Mouse (Mus musculus): Measurements from ENCODE around the gene Anxa9.

Gene Anxa9

DNA sequence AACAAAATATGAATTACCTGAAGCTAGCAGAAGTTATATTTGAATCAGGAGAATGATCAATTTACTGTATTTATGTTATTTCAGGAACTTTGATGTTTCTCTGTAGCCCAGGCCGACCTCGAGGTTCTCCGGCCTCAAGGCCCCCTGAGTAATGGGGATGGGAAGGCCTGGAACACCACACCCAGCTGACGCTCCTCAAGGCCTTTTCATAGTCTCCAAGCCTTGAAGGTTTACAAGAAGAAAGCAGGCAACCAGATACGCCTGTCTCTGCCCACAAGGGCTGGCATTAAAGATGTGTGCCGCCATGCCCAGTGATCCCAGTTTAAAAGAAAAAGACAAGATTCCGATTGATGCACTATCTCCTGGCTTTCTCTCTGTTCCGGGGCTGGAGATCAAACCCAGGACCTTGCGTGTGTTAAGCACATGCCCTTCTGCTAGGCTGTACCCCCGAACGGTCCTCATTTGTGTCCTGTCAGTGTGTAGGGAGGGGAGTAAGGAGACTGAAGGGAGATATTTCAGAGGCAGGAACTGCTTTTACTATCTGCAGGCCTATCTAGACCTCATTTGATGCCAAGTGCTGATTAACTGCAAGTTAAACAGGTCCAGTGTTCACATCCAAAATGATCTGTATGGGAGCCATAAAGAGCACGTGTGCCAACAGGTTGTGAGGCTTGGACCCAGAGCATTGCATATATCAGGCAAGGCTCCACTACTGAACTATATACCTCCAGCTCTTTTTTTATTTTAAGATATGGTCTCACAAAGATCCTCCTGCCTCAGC lies 22.3 kb downstream of the Anxa9 start:
- no peak for DNase-seq (ENCODE audit: extremely low spot score, low read depth, low spot score)

DNA sequence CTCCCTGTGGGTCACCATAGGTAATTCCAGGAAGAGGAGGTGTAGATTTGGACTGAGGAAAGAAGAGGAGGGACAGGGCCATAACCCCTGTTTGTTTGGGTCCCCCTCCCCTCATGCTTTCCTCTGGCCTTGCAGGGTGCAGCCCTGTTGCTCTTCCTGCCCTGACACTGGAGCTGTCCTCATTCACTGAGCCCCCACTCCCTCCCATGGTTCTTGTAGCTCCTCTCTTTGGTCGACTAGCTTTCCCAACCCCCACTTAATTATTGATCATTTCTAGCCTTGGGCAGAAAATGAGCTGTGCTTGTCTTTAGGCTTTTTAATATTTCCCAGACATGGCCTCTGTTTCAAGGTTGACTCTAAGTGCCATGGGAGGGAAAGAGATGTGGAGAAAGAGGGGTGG lies 22.9 kb downstream of the Anxa9 start:
- no peak for DNase-seq (ENCODE audit: extremely low spot score, low read depth, low spot score)

DNA sequence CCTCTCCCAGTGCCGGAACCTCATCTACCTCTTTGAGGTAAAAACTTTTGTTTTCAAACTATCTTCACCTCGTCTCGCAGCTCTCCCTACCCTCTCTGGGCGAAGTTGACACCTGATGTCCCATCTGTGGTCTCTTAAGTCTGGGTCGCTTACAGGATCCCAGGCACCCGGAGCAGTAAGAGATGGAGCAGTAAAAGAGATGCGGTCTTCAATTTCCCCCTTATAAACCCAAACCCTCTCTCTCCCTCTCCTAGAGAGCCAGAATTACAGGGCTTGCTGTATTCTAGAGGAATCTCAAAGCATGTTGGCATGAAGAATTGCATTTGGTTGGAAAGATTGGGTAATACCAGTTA lies 23.4 kb downstream of the Anxa9 start:
- no peak for DNase-seq (ENCODE audit: extremely low spot score, low read depth, low spot score)

DNA sequence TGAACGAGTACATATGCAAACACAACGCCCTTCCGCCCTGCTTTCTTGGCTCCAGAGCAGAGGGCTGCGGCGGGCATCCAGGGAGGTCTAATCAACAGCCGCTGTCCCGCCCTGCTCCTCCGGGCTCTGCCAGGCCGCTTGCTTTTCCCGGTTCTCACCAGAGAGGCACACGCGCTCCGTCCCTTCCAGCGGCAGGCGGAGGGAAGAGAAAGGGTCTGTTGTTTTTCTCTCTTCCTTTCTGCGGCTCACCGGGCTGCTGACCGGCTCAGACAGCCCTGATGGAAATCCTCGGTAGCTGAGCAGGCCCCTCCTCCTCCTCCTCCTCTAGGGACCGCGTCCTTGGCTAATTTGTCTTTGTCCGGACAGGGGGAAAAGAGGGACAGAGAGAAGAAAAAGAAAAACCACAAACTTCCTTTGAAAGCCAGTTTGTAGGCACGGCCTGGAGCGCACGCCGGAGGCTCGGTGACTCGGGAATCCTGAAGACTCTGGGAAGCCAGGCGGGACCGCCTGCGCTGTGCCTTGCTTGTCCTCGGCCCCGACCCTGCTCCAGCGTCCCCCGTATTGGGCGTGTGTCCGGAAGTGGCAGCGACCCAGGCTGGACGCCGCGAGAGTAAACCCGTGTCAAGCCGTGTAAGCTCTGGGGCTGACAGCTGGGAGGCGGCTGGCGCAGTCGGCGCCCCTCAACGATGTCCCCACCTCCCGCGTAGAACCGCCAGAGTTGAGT lies 23.9 kb downstream of the Anxa9 start:
- DNase-seq (ENCODE audit: extremely low spot score, low read depth, low spot score) = no peak

DNA sequence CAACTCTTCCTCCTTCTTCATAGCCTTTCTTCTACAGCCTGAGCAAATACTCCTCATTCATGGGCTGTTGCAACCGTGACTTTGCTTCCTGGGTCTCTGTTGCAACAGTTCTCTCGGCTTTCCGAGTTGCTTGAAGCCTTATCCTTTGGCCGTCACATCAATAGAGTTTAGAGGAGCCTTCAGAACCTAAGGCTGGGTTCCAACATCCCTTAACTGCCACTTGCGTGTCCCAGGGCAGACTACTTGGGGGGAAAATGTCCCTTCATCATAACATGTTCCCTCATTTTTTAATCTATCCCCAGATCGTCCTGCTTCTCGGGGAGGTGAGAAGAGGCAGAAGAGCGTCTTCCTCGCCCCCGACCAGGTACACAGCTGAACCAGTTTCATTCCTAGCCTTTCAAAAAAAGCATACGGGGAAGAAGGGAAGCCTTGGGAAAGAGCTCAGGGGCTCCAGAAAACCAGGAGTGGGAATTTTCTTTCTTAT lies 24.6 kb downstream of the Anxa9 start:
- DNase-seq (ENCODE audit: extremely low spot score, low read depth, low spot score) = no peak

DNA sequence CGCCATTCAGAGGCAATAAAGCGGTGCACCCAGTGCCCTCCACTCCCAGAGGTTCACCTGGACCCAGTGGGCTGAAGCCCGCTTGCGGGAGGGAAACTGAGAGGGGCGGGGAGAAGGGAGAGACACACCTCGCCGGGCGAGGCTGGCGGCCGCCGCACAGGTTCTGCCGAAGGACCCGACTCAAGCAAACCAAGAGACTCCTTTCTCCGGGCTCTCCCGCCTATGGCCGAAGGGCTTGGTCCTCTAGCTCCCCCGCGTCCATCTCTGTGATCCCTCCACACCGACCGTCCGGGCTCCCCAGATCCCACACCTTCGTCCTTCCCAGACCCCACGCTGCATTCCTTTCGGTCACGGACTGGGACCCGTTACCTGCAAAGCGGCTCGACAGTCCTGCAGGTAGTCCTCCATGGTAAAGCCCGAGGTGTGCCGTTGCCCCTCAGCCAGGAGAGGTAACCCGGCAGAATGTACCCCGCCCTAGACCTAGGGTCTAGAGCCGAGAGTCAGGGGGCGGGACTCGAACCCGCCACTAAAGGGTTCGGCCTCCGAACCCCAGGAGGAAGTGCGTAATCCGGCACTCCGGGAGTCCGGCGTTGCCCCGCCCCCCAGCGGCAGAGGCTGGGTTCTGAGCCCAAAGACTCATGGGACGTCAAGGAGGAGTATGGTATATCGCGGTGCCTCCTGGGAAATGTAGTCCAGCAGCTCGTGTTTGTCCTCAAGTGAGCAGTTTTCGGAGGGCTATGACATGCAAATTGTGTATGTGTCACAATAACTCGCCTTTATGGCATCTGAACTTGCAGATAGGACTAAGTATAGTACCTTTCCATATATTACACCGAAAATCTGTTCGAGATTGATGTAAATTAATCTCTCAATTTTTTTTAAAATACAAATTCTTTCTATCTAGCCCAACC lies 25.5 kb downstream of the Anxa9 start, which contains the start of the genes Mindy1 and Prune1:
TSS of gene Mindy1 (plus strand) at position 130 of the 911 bp plus-strand sequence.
TSS of gene Prune1 (minus strand) at position 861 of the 911 bp plus-strand sequence.
- peak; percentile 93 for DNase-seq (ENCODE audit: extremely low spot score, low read depth, low spot score)

DNA sequence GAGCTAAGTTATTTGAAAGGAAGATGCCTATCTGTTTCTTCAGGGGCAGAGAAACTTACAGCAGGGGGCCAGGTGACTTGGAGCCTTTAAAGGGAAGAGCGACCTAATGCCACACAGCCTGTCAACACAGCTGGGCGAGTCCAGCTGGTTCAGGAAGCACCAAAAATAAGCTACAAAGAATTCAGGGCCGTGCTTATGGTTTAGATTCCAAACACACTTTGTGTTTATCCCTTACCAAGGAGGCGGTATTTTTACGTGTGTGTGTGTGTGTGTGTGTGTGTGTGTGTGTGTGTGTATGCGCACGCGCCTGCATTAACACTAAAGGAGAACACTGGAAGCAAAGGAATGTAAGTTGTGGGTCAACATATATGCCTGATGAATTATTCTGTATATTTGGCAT lies 26.2 kb downstream of the Anxa9 start:
- no peak for DNase-seq (ENCODE audit: extremely low spot score, low read depth, low spot score)

DNA sequence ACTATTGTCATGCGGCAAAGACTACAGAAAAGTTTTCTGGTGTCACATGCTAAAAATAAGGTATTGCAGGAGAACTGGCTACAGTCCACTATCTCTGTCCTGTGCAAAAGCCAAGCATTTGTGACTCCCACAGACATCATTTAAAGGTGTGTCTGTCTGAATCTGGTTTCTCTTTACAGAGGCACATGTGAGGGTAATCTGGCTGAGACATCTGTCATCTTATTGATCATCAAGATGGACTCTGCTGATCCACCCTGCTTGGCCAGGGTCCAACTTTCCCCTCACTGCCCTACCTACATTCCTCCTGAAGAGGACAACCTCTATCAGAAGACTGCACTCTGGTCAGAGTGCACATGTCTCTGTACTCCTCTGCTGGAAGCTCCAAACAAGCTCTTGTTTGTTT lies 29.8 kb downstream of the Anxa9 start:
- no peak for DNase-seq (ENCODE audit: extremely low spot score, low read depth, low spot score)

DNA sequence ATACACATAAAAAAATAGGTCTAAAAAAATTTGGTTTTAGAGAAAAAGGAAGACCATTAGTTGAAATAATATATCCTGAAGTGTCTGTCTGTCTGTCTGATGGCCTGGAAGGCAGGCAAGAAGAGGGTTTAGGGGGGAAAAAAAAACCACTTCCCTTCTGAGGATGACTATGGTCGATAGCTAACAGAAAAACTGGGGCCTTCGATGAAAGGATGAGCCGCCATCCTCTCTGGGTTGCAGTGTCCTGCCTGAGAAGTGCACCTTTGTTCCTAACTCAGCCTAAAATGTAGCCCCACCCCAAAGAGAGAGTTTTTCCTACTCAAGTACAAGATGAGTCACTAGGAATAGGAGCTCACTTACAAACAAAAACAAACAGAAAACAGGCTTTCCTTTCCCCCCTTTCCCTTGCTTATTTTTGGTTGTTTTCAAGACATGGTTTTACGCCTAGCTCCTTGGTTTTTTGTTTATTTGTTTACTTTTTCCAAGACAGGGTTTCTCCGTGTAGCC lies 30.5 kb downstream of the Anxa9 start:
- DNase-seq (ENCODE audit: extremely low spot score, low read depth, low spot score) = no peak

DNA sequence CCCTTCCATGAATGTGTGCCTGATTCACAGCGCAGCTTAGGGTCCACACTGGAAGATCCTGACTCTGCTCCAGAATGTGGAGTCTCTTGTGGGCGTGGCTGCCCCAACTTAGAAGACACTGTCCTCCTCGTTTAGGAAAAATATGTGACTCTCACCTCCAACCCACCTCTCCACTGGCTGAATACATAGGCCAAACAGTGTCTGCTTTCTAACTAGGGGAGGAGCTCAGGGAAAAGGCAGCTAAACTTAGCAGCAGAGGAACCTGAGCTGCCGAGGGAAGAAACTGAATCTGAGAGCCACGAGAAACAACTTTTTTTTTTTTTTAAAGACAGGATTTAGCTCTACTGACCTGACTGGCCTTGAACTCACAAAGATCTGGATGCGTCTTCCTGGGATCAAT lies 31.8 kb downstream of the Anxa9 start:
- no peak for DNase-seq (ENCODE audit: extremely low spot score, low read depth, low spot score)

DNA sequence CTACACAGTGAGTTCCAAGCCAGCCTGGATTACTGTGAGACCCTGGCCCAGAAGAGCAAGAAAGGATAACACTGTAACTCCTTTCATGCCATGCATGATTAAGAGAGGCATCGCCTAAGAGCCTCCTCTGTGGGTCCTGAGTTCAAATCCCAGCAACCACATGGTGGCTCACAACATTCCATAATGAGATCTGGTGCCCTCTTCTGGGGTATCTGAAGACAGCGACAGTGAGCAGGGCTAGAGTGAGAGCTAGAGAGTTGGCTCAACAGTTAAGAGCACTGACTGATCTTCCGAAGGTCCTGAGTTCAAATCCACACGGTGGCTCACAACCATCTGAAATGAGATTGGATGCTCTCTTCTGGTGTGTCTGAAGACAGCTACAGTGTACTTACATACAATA lies 32.5 kb downstream of the Anxa9 start:
- DNase-seq (ENCODE audit: extremely low spot score, low read depth, low spot score) = no peak

DNA sequence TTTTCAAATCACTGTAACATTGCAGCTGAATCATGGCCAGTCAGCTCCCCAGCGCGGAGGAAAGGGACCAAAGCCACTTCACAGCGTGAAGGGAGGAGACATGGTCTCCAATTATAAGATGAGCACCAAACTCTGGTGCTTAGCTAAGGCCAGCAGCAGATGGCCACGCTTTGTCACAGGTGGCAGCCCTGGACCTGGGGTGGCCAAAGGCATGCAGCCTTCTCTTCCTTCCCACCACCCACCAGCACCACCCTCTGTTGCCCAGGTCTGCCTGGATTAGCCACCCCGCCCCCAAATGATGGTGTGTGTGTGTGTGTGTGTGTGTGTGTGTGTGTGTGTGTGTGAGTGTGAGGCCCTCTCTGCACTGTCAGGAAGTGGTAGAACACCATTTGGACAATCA lies 33.5 kb downstream of the Anxa9 start:
- DNase-seq (ENCODE audit: extremely low spot score, low read depth, low spot score) = no peak

DNA sequence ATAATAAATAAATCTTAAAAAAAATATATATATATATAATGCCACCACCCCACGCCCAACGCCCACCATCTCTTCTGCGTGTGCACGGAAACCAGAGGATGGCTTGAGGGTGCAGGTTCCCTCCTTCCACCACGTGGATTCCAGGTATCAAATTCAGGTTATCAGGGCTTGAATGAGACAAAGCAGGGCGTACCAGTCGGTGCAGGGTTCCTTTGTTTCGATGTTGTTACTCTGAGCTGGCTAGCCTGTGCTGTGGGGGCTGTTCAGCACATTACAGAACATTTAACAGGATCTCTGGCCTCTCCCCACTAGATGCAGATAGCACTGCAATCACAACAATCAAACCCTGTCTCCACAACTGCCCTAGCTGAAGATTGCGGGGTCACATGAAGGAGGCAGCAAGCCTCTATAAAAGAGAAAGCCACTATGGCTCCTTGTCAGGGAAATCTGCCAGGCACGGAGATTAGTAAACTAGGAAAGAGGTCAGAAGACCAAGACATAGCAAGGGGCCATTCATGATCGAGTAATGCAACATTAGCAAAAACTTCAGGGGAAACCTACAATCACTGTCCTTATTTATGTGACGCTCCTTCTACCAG lies 36.1 kb downstream of the Anxa9 start:
- no peak for DNase-seq (ENCODE audit: extremely low spot score, low read depth, low spot score)

DNA sequence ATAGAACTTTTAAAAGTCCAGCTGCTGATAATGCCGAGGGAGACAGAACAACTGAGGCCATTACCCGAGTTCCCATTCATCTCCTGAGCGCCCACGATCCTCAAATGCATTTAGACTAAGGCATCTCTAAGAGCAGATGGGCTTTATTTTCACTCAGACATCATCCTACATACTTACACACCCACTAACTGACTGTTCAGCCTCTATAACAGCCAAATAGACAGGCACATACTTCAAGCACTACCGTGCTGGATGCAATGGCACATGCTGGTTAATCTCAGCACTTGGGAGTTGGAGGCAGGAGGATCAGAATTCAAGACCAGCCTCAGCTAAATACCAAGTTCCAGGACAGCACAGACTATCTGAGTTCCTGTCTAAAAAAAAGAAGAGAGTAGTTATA lies 37.2 kb downstream of the Anxa9 start:
- DNase-seq (ENCODE audit: extremely low spot score, low read depth, low spot score) = no peak

DNA sequence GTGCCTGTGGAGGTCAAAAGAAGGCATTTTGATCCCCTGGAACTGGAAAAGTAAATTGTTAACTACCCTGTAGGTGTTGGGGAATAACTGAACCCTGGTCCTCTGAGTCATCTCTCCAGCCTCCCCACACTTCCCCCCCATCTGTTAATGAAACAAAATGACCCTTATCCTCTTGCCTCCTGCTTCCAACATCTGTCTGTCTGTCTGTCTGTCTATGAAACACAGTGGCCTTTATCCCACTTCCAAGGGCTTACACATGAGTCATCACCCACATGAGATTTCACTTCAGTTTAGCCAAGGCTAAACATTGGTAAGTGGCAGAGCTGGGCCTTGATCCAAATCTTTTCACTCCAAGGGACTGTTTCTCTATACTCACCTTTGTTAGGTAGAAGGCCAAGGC lies 39.1 kb downstream of the Anxa9 start:
- no peak for DNase-seq (ENCODE audit: extremely low spot score, low read depth, low spot score)

DNA sequence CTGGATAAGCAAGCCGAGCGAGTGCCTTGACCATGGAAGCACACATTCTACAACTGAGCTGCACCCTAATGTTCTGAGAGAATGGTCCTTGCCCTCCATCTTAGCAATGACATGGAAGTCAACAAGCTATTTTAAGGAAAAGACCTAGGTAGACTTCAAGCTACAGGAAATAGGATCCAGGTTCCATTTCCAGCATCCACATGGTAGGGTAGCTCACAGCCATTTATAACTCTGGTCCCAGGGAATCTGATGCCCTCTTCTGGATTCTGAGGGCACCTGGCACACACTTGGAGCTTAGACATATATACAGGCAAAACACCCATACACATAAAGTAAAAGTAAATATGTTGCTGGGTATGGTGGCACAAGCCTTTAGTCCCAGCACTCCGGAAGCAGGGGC lies 40.9 kb downstream of the Anxa9 start:
- DNase-seq (ENCODE audit: extremely low spot score, low read depth, low spot score) = no peak

DNA sequence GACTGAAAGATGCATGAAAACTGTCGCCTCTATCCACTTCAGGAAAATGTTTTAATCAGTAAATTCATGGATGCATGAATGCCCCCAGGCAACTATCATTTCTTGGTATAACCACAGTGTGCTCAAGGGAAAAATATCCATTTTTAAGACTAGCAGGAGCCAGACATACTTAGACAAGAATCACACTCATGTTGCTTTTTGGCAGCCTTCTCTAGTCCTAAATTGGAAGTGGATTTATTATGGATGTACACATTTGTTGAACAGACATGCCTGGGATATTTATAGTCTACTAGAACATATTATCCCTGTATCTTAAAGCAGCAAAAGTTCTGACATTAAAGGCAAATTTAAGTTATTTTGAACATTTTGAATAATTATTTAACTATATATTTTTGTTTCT lies 42.3 kb downstream of the Anxa9 start:
- DNase-seq (ENCODE audit: extremely low spot score, low read depth, low spot score) = no peak

DNA sequence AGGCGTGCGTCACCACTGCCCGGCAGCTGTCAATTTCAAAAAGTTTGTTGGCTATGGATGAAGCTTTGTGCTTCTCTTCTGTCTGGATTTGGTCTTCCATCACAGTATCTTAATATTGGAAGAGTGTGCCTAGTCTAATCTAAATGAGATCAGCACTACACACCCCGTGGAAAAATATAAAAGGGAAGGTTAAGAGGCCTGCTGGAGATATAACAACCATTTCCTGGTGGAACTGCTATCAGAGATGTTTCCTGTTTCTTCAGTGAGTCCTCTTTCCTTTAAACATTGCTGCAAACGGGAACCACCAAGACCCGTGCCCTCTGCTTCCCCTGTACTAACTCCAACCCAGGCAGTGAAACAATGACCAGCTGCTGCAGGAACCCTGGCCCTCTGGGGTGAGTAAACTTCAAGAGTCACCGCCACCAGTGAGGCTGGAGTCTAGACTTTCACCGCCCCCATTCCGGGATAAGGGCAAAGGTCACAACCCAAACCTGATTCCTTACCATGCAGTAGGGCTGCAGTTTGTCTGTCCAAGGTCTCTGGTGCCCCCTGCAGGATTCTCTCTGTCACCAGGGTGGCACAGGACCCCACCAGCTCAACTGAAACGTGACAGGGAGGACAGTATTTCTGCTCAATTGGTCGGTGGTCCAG lies 43.8 kb downstream of the Anxa9 start:
- no peak for DNase-seq (ENCODE audit: extremely low spot score, low read depth, low spot score)

DNA sequence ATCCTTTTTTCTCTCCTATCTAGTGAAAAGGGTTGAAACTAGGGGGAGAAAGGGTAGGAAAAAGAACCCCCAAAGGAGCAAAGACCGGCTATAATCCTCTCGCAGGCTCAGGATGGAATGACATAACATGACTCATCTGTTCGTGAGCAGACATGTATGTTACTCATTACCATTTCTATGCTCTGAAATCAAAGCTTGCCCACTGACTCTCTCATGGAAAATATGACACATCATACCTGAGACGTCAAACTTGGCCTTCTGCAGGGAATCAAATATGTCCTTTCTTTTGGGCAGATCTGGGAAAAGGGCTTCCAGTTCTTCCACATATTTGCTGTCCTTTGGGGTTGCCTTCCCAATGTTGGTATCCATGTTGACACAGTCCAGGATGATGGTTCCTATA lies 45.0 kb downstream of the Anxa9 start:
- no peak for DNase-seq (ENCODE audit: extremely low spot score, low read depth, low spot score)

DNA sequence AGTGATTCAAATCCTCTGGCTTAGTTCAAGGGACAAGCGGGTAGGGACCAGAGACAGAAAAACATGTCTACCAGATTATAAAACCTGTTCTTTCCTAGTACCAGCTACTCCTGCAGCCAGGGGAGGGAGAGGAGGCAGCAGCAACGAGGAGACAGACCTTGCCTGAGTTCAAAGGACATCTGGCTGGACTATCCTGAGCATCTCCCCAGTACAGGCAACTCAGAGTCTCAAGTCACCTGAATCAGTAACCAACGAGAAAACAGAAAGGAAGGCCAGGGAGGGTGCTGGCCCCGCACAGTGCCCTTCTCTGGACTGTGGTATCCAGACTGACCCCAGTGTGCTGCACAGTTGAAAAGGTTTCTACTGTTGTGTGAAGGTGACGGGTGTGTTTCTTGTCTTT lies 50.0 kb downstream of the Anxa9 start:
- DNase-seq (ENCODE audit: extremely low spot score, low read depth, low spot score) = no peak

All from hindlimb bud, embryonic 11.5 days (tissue).